Mouse (Mus musculus) MEL (cell line): Measurements from ENCODE around the gene Dcp1b. TPM values are rescaled to one million over a fixed set of nuclear protein-coding genes. Genes with fewer than 3 reads are reported as not detected.

Experiments
- DNase-seq: peaks from one replicate; pipeline ENCODE4 v3.0.0; 2011; ENCODE audit warnings: low read depth, low spot score
- H3K27ac ChIP-seq: 2 replicates; pipeline ENCODE4 v1.5.1; 2012; ENCODE audit warnings: low read depth, mild to moderate bottlenecking, control low read depth, low read length, moderate library complexity; ENCODE audit not compliant: control insufficient read depth
- H3K27me3 ChIP-seq, 2 experiments: fragments of 150-350 bp in 1 of 2; sonication (generic) in 1 of 2; 2 replicates each; pipeline ENCODE4 v1.6.1; 2012; ENCODE audit warnings: low read length in 2 of 2, mild to moderate bottlenecking in 2 of 2, improper control_type of control experiment in 1 of 2, moderate library complexity in 1 of 2; ENCODE audit not compliant: insufficient read depth in 2 of 2, control insufficient read depth in 1 of 2
- H3K36me3 ChIP-seq, 2 experiments: 2 replicates each; pipeline ENCODE4 v1.6.1; 2012 to 2014; ENCODE audit warnings: low read length in 2 of 2, improper control_type of control experiment in 1 of 2, inconsistent platforms in 1 of 2, mild to moderate bottlenecking in 1 of 2; ENCODE audit not compliant: insufficient read depth in 2 of 2, control insufficient read depth in 1 of 2
- H3K4me1 ChIP-seq, 2 experiments: fragments of 150-350 bp in 1 of 2; sonication (generic) in 1 of 2; 2 replicates each; pipeline ENCODE4 v1.6.1; 2012; ENCODE audit warnings: low read length in 2 of 2, improper control_type of control experiment in 1 of 2, mild to moderate bottlenecking in 1 of 2; ENCODE audit not compliant: insufficient read depth in 2 of 2, control insufficient read depth in 1 of 2
- H3K4me3 ChIP-seq, 2 experiments: fragments of 150-350 bp in 1 of 2; sonication (generic) in 1 of 2; 2 replicates each; pipeline ENCODE4 v1.5.1; 2012; ENCODE audit warnings: low read depth in 2 of 2, low read length in 2 of 2, mild to moderate bottlenecking in 2 of 2, moderate library complexity in 2 of 2, control low read depth in 1 of 2, improper control_type of control experiment in 1 of 2; ENCODE audit not compliant: control insufficient read depth in 1 of 2, insufficient read depth in 1 of 2
- H3K79me2 ChIP-seq: 2 replicates; pipeline ENCODE4 v1.6.1; 2012; ENCODE audit warnings: mild to moderate bottlenecking, low read length, moderate library complexity; ENCODE audit not compliant: control insufficient read depth, poor library complexity, insufficient read depth
- H3K9ac ChIP-seq: 2 replicates; pipeline ENCODE4 v1.6.1; 2012; ENCODE audit warnings: low read depth, mild to moderate bottlenecking, control low read depth, low read length, moderate library complexity; ENCODE audit not compliant: control insufficient read depth, poor library complexity, severe bottlenecking
- H3K9me3 ChIP-seq: fragments of 150-350 bp; sonication (generic); replicated peaks from 2 replicates; pipeline ENCODE4 v1.6.1; 2012; ENCODE audit warnings: mild to moderate bottlenecking, low read length, improper control_type of control experiment, moderate library complexity; ENCODE audit not compliant: insufficient read depth
- BHLHE40 ChIP-seq: IDR thresholded peaks from 2 replicates; pipeline ENCODE4 v1.6.1; 2012; ENCODE audit warnings: low read depth, mild to moderate bottlenecking, inconsistent platforms, low read length, improper control_type of control experiment, borderline replicate concordance
- CHD1 ChIP-seq: IDR thresholded peaks from 2 replicates; pipeline ENCODE4 v1.6.1; 2012; ENCODE audit warnings: low read depth, mild to moderate bottlenecking, inconsistent platforms, low read length, improper control_type of control experiment
- CHD2 ChIP-seq: IDR thresholded peaks from 2 replicates; pipeline ENCODE4 v1.6.1; 2011; ENCODE audit warnings: low read length, improper control_type of control experiment
- ELF1 ChIP-seq: IDR thresholded peaks from 2 replicates; pipeline ENCODE4 v1.6.1; 2014; ENCODE audit warnings: low read depth, mild to moderate bottlenecking, inconsistent platforms, low read length, improper control_type of control experiment, moderate library complexity
- ETS1 ChIP-seq: IDR thresholded peaks from 2 replicates; pipeline ENCODE4 v1.6.1; 2012; ENCODE audit warnings: low read depth, mild to moderate bottlenecking, inconsistent platforms, low read length, improper control_type of control experiment, moderate library complexity
- GABPA ChIP-seq: IDR thresholded peaks from 2 replicates; pipeline ENCODE4 v1.6.1; 2012; ENCODE audit warnings: low read depth, mild to moderate bottlenecking, inconsistent platforms, low read length, improper control_type of control experiment, moderate library complexity
- HCFC1 ChIP-seq: IDR thresholded peaks from 2 replicates; pipeline ENCODE4 v1.6.1; 2012; ENCODE audit warnings: low read depth, mild to moderate bottlenecking, inconsistent platforms, low read length, improper control_type of control experiment, moderate library complexity
- MAFK ChIP-seq: IDR thresholded peaks from 2 replicates; pipeline ENCODE4 v1.6.1; 2011; ENCODE audit warnings: low read depth, mild to moderate bottlenecking, low read length, improper control_type of control experiment, borderline replicate concordance
- MEF2A ChIP-seq: IDR thresholded peaks from 2 replicates; pipeline ENCODE4 v1.6.1; 2014; ENCODE audit warnings: low read depth, mild to moderate bottlenecking, inconsistent platforms, low read length, improper control_type of control experiment; ENCODE audit not compliant: poor library complexity, insufficient replicate concordance, severe bottlenecking; ENCODE audit errors: extremely low read depth
- MYC ChIP-seq: IDR thresholded peaks from 2 replicates; pipeline ENCODE4 v1.6.1; 2011; ENCODE audit warnings: low read depth, mild to moderate bottlenecking, low read length, improper control_type of control experiment, moderate library complexity
- POLR2A ChIP-seq, 2 experiments: IDR thresholded peaks; 2 replicates each; pipeline ENCODE4 v1.6.1; 2011 to 2012; ENCODE audit warnings: low read length in 2 of 2, mild to moderate bottlenecking in 2 of 2, control low read depth in 1 of 2, improper control_type of control experiment in 1 of 2, low read depth in 1 of 2, moderate library complexity in 1 of 2; ENCODE audit not compliant: control insufficient read depth in 1 of 2, insufficient read depth in 1 of 2, poor library complexity in 1 of 2
- POLR2AphosphoS5 ChIP-seq: IDR thresholded peaks from 2 replicates; pipeline ENCODE4 v1.6.1; 2012; ENCODE audit warnings: low read depth, borderline replicate concordance, mild to moderate bottlenecking, inconsistent platforms, low read length, moderate library complexity, mixed read lengths
- RAD21 ChIP-seq: IDR thresholded peaks from 2 replicates; pipeline ENCODE4 v1.6.1; 2011; ENCODE audit warnings: mild to moderate bottlenecking, low read depth, low read length, improper control_type of control experiment
- TAL1 ChIP-seq: IDR thresholded peaks from 2 replicates; pipeline ENCODE4 v1.6.1; 2012; ENCODE audit warnings: mild to moderate bottlenecking, inconsistent platforms, low read length, moderate library complexity, mixed read lengths
- TCF12 ChIP-seq: IDR thresholded peaks from 2 replicates; pipeline ENCODE4 v1.6.1; 2014; ENCODE audit warnings: low read depth, mild to moderate bottlenecking, inconsistent platforms, low read length, improper control_type of control experiment, moderate library complexity
- UBTF ChIP-seq: IDR thresholded peaks from 2 replicates; pipeline ENCODE4 v1.6.1; 2012; ENCODE audit warnings: low read depth, mild to moderate bottlenecking, inconsistent platforms, low read length, improper control_type of control experiment, moderate library complexity, borderline replicate concordance; ENCODE audit not compliant: insufficient read depth
- USF1 ChIP-seq: IDR thresholded peaks from 2 replicates; pipeline ENCODE4 v1.6.1; 2014; ENCODE audit warnings: low read depth, mild to moderate bottlenecking, inconsistent platforms, low read length, improper control_type of control experiment, moderate library complexity
- ZC3H11A ChIP-seq: IDR thresholded peaks from 2 replicates; pipeline ENCODE4 v1.6.1; 2012; ENCODE audit warnings: low read depth, mild to moderate bottlenecking, inconsistent platforms, low read length, improper control_type of control experiment
- ZKSCAN1 ChIP-seq: IDR thresholded peaks from 2 replicates; pipeline ENCODE4 v1.6.1; 2012; ENCODE audit warnings: low read depth, mild to moderate bottlenecking, inconsistent platforms, low read length, improper control_type of control experiment, moderate library complexity
- polyA plus RNA-seq, 2 experiments: library from polyadenylated mRNA; stranded (reverse) in 1 of 2; unstranded in 1 of 2; fragments of >175 nt in 1 of 2; fragments of >200 nt in 1 of 2; gene quantifications; 2 replicates each; pipeline versions ENCODE4 v1.2.1 to v1.2.4; 2012; ENCODE audit warnings: low replicate concordance in 2 of 2, low read depth in 1 of 2; ENCODE audit not compliant: insufficient read length in 2 of 2, insufficient read depth in 1 of 2, missing spikeins in 1 of 2
- total RNA-seq: library from RNA; depleted of rRNA; stranded (reverse); fragments of 300-350 nt; gene quantifications from 2 replicates; pipeline ENCODE4 v1.2.3, GENCODE M21; 2012

The Dcp1b gene
- total and polyA plus RNA-seq, 3 experiments = 7.9 to 15.7 TPM; not detected in 1

GRCm38 (mm10) chr6:119236241-119236640 is 61.2 kb downstream of the Dcp1b start, which contains the start of gene Cacna2d4:
Gene Cacna2d4 (plus strand): TSS chr6:119236526.
- no peak within 1 kb of the TSS for H3K27ac ChIP-seq
- no peaks in the 10 kb centered on the region for H3K4me1 ChIP-seq
- no peak for TF ChIP-seq RAD21
- no peak for TF ChIP-seq MEF2A
- TF ChIP-seq ETS1 = no peak
- no peak for TF ChIP-seq MYC
- TF ChIP-seq TAL1 = no peak
- no peak for TF ChIP-seq HCFC1
- no peak for TF ChIP-seq BHLHE40
- TF ChIP-seq CHD2 = no peak
- no peak for TF ChIP-seq TCF12
- TF ChIP-seq GABPA = no peak
- no peak for TF ChIP-seq USF1
- no peak for TF ChIP-seq POLR2A (IDR thresholded peaks at IDR 0.05; ENCODE audit: control insufficient read depth in 1 of 2, insufficient read depth in 1 of 2, low read depth in 1 of 2, low read length in 2 of 2, poor library complexity in 1 of 2)
- no peaks in the 10 kb centered on the region for H3K79me2 ChIP-seq
- H3K9me3 ChIP-seq = no peaks in the 10 kb centered on the region
- no peak within 1 kb of the TSS for H3K4me3 ChIP-seq
- no peak for DNase-seq
- H3K27me3 ChIP-seq = no peaks in the 10 kb centered on the region
- no peaks in the 10 kb centered on the region for H3K36me3 ChIP-seq
- H3K9ac ChIP-seq = no peak within 1 kb of the TSS

- no peak for TF ChIP-seq ZC3H11A
- no peak for TF ChIP-seq ETS1
- no peak for TF ChIP-seq MEF2A
- no peak for TF ChIP-seq RAD21
- no peak for TF ChIP-seq ELF1
- no peak for TF ChIP-seq TAL1
- no peak for TF ChIP-seq MYC
- TF ChIP-seq UBTF = no peak
- no peak for TF ChIP-seq CHD2
- TF ChIP-seq POLR2AphosphoS5 = no peak
- no peak for TF ChIP-seq CHD1
- no peak for TF ChIP-seq MAFK
- no peak for TF ChIP-seq ZKSCAN1
- TF ChIP-seq, all 39 proteins: peak for 0
- Histone ChIP-seq H3K9me3 (no peaks in the 10 kb centered on the region), H3K4me3 (no peak overlapping the region), H3K79me2 (no peaks in the 10 kb centered on the region), H3K9ac (no peak overlapping the region), H3K27ac (no peak overlapping the region), H3K4me1 (no peaks in the 10 kb centered on the region), H3K27me3 (no peaks in the 10 kb centered on the region), H3K36me3 (no peaks in the 10 kb centered on the region)
- no peak for DNase-seq
Measured at GRCm38 (mm10) chr6:119237427-119237989, 62.5 kb downstream of the Dcp1b start.
